Mouse (Mus musculus): Measurements from ENCODE around the gene Lrrtm4.

DNA sequence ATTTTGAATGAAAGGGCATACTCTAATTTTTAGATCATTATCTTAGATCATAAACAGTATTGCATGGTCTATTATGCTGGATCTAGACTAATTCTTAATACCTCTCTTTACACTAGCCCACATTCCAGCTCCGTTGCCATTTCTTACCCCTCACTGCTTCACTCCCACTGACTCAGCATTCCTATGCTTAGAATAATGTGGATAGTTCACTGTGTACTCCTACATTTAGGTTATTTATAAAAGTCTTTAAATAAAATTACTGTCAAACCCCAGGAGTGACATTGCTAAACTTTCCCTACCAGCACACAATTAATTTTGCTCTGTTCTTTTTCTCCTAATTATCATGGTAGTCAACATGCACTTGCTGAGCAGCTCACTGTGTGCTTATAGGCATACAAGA, 107.7 kb downstream of the Lrrtm4 start:
- TF ChIP-seq ZNF384 (IDR thresholded peaks at IDR 0.05; ENCODE audit: low read depth, low read length) = no peak
- TF ChIP-seq MAFK (IDR thresholded peaks at IDR 0.05; ENCODE audit: insufficient read depth, low read depth, low read length) = no peak
- no peak for TF ChIP-seq HCFC1 (IDR thresholded peaks at IDR 0.05; ENCODE audit: borderline replicate concordance, insufficient read depth, low read length)

Data from ES-E14 (cell line).